ENCODE assay signal across 8 mouse cellular contexts in the genomic region with DNA sequence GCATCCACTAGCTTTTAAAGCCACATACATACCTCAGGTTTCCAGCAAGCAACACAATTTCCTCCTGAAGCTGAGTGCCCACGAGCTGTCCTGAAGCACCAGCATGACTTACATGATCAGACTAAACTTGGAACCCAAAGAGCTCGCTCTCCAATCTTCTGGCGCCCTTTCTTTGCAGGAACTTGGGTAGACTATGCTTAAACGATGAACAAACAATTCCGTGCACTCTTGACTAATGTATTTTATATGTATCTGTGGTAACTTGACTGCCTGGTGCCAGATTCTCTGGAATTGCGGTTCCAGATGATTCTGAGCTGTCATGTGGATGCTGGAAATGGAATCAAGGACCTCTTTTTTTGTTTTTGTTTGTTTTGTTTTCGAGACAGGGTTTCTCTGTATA. TPM values are rescaled to one million over a fixed set of nuclear protein-coding genes. Genes with fewer than 3 reads are reported as not detected.
DNase-seq lines count a peak whose midpoint lies in the region; ATAC-seq and TF ChIP-seq lines count a peak whose summit lies in the region.

No protein-coding gene starts in this region.

- H3K36me3 ChIP-seq in erythroblast, embryonic 14.5 days (ENCODE audit: control insufficient read depth) = peaks cover 48% of the 10 kb centered on the region
- peaks cover 45% of the 10 kb centered on the region for H3K36me3 ChIP-seq in forebrain, embryonic 12.5 days (replicated peaks)
- H3K36me3 ChIP-seq in liver, embryonic 14.5 days (replicated peaks; ENCODE audit: control insufficient read depth, insufficient read depth, low read depth) = no peaks in the 10 kb centered on the region; the same call in 1 of the 2 replicates

- no peaks in the 10 kb centered on the region for H3K27me3 ChIP-seq in erythroblast, embryonic 14.5 days (ENCODE audit: control insufficient read depth)
- no peaks in the 10 kb centered on the region for H3K27me3 ChIP-seq in forebrain, embryonic 12.5 days
- H3K27me3 ChIP-seq in liver, embryonic 14.5 days (ENCODE audit: control insufficient read depth, insufficient read depth, low read length) = no peaks in the 10 kb centered on the region

- no peak for TF ChIP-seq POLR2A in lung, adult 2 months (IDR thresholded peaks at IDR 0.05; ENCODE audit: borderline replicate concordance, extremely low read depth, low read depth, low read length)

- ATAC-seq in erythroblast, adult 5-6 weeks (replicated peaks; ENCODE audit: low FRiP score, poor library complexity, severe bottlenecking) = no peak
- no peak for ATAC-seq in forebrain, embryonic 12.5 days (ENCODE audit: low FRiP score)
- no peak for ATAC-seq in liver, embryonic 14.5 days (ENCODE audit: insufficient read depth)

- peak overlapping the region; percentile 89 for H3K27ac ChIP-seq in forebrain, embryonic 12.5 days
- no peak overlapping the region; the same call in 1 of the 2 replicates for H3K27ac ChIP-seq in liver, embryonic 14.5 days

- TF ChIP-seq CTCF in liver, embryonic 14.5 days (IDR thresholded peaks at IDR 0.05; ENCODE audit: low read depth) = no peak
- TF ChIP-seq CTCF in lung, adult 2 months (IDR thresholded peaks at IDR 0.05; ENCODE audit: insufficient read depth, low read length) = no peak

- TF ChIP-seq EP300 in liver, embryonic 14.5 days (IDR thresholded peaks at IDR 0.05; ENCODE audit: low read depth) = no peak

- peak overlapping the region; percentile 95 for H3K4me3 ChIP-seq in erythroblast, embryonic 14.5 days (replicated peaks)
- peak overlapping the region; percentile 69 for H3K4me3 ChIP-seq in forebrain, embryonic 12.5 days (replicated peaks)
- H3K4me3 ChIP-seq in liver, embryonic 14.5 days (ENCODE audit: insufficient read depth in 1 of 2, low read depth in 2 of 2, low read length in 2 of 2) = peak overlapping the region; percentile 73 to 81
- no peak overlapping the region for H3K4me3 ChIP-seq in lung, adult 2 months (replicated peaks; ENCODE audit: extremely low read depth, low read depth, low read length)

- peak overlapping the region; percentile 79 for H3K4me2 ChIP-seq in forebrain, embryonic 12.5 days
- peak overlapping the region; percentile 91 for H3K4me2 ChIP-seq in liver, embryonic 14.5 days (ENCODE audit: low read depth)

- intact Hi-C loops in left cerebral cortex, postnatal 10 days (cut with DNase I) = no loop called here

- H3K4me1 ChIP-seq in erythroblast, embryonic 14.5 days (ENCODE audit: control insufficient read depth) = peaks cover 42% of the 10 kb centered on the region
- H3K4me1 ChIP-seq in forebrain, embryonic 12.5 days = peaks cover 24% of the 10 kb centered on the region
- peaks cover 5 to 11% of the 10 kb centered on the region in 2 experiments; a peak in 3 of 4 replicates for H3K4me1 ChIP-seq in liver, embryonic 14.5 days (replicated peaks; ENCODE audit: control insufficient read depth in 2 of 2, insufficient read depth in 2 of 2, low read length in 1 of 2)
- H3K4me1 ChIP-seq in lung, adult 2 months (ENCODE audit: control insufficient read depth, insufficient read depth, low read length) = no peaks in the 10 kb centered on the region; the same call in 1 of the 2 replicates

- 41% methylated on average over 7 of the region's 7 CpGs for WGBS in forebrain, embryonic 12.5 days
- WGBS in liver, embryonic 14.5 days (ENCODE audit: insufficient replicate concordance) = 22% methylated on average over 7 of the region's 7 CpGs
- 15% methylated on average over 7 of the region's 7 CpGs for WGBS in lung, adult 2 months

- no peaks in the 10 kb centered on the region for H3K9me3 ChIP-seq in erythroblast, embryonic 14.5 days (ENCODE audit: control insufficient read depth, low read length)
- no peaks in the 10 kb centered on the region for H3K9me3 ChIP-seq in forebrain, embryonic 12.5 days
- no peaks in the 10 kb centered on the region for H3K9me3 ChIP-seq in liver, embryonic 14.5 days (ENCODE audit: control insufficient read depth, low read length)

- peak overlapping the region; percentile 74 for H3K9ac ChIP-seq in forebrain, embryonic 12.5 days
- peak overlapping the region; percentile 69 for H3K9ac ChIP-seq in liver, embryonic 14.5 days (replicated peaks)

- peak; percentile 49 for DNase-seq in 3T3-L1 (ENCODE audit: low read depth, low spot score)
- no peak for DNase-seq in liver, embryonic 14.5 days (ENCODE audit: low read depth in 3 of 3, low spot score in 3 of 3)
- no peak for DNase-seq in left cerebral cortex, postnatal 10 days (ENCODE audit: extremely low spot score in 1 of 2, low spot score in 2 of 2)
- DNase-seq in lung, adult 2 months = no peak
- DNase-seq in spleen, postnatal 10 days (ENCODE audit: low spot score in 2 of 2) = no peak

RNA-seq across cellular contexts. Expression of gene Pomt1, which starts 1.0 kb away (rescaled TPM):
- 0.79 and 1.2 TPM in 2 replicates for polyA plus RNA-seq in erythroblast, embryonic 14.5 days (2012)
- 5.0 and 6.0 TPM in 2 replicates for total RNA-seq in erythroblast, adult 5-6 weeks (2015; ENCODE audit: low replicate concordance)
- total RNA-seq in erythroblast, adult 5-6 weeks (2017; ENCODE audit: low replicate concordance) = 3.9 and 10.9 TPM in 2 replicates
- 26.6 and 29.4 TPM in 2 replicates for polyA plus RNA-seq in forebrain, embryonic 12.5 days (2016; fragmentation: Nextera tagmentation; extraction: Ambion mirVana)
- 9.6 and 10.1 TPM in 2 replicates for polyA plus RNA-seq in liver, embryonic 14.5 days (2012; rRNA removed)
- polyA plus RNA-seq in liver, embryonic 14.5 days (2014; fragmentation: Nextera tagmentation; extraction: Ambion mirVana) = 10.1 and 12.1 TPM in 2 replicates
- total RNA-seq in left cerebral cortex, postnatal 10 days (2021) = 10 to 100 TPM; 27.2 to 29.0 TPM
- 17.9 and 21.8 TPM in 2 replicates for polyA plus RNA-seq in lung, adult 2 months (2012; rRNA removed)

RNA-seq across cellular contexts. Expression of gene Uck1, which starts 24.5 kb away (rescaled TPM):
- polyA plus RNA-seq in erythroblast, embryonic 14.5 days (2012) = 2.1 and 2.6 TPM in 2 replicates
- 0.96 and 3.1 TPM in 2 replicates for total RNA-seq in erythroblast, adult 5-6 weeks (2015; ENCODE audit: low replicate concordance)
- total RNA-seq in erythroblast, adult 5-6 weeks (2017; ENCODE audit: low replicate concordance) = 4.0 and 11.6 TPM in 2 replicates
- 76.5 and 78.4 TPM in 2 replicates for polyA plus RNA-seq in forebrain, embryonic 12.5 days (2016; fragmentation: Nextera tagmentation; extraction: Ambion mirVana)
- polyA plus RNA-seq in liver, embryonic 14.5 days (2012; rRNA removed) = 17.7 and 19.8 TPM in 2 replicates
- polyA plus RNA-seq in liver, embryonic 14.5 days (2014; fragmentation: Nextera tagmentation; extraction: Ambion mirVana) = 21.5 and 21.8 TPM in 2 replicates
- 10 to 100 TPM; 65.2 to 74.9 TPM for total RNA-seq in left cerebral cortex, postnatal 10 days (2021)
- 62.8 and 65.4 TPM in 2 replicates for polyA plus RNA-seq in lung, adult 2 months (2012; rRNA removed)

RNA-seq across cellular contexts. Expression of gene Golga2, which starts 51.8 kb away (rescaled TPM):
- polyA plus RNA-seq in erythroblast, embryonic 14.5 days (2012) = 4.1 and 4.4 TPM in 2 replicates
- 6.3 and 11.1 TPM in 2 replicates for total RNA-seq in erythroblast, adult 5-6 weeks (2015; ENCODE audit: low replicate concordance)
- total RNA-seq in erythroblast, adult 5-6 weeks (2017; ENCODE audit: low replicate concordance) = 34.5 and 44.0 TPM in 2 replicates
- polyA plus RNA-seq in forebrain, embryonic 12.5 days (2016; fragmentation: Nextera tagmentation; extraction: Ambion mirVana) = 23.0 and 26.5 TPM in 2 replicates
- 10.0 and 13.0 TPM in 2 replicates for polyA plus RNA-seq in liver, embryonic 14.5 days (2012; rRNA removed)
- polyA plus RNA-seq in liver, embryonic 14.5 days (2014; fragmentation: Nextera tagmentation; extraction: Ambion mirVana) = 6.9 and 7.6 TPM in 2 replicates
- total RNA-seq in left cerebral cortex, postnatal 10 days (2021) = 10 to 100 TPM; 73.6 to 78.6 TPM
- polyA plus RNA-seq in lung, adult 2 months (2012; rRNA removed) = 34.8 and 45.0 TPM in 2 replicates

RNA-seq across cellular contexts. Expression of gene Swi5, which starts 52.4 kb away (rescaled TPM):
- 21.0 and 41.0 TPM in 2 replicates for polyA plus RNA-seq in erythroblast, embryonic 14.5 days (2012)
- 30.4 and 97.8 TPM in 2 replicates for total RNA-seq in erythroblast, adult 5-6 weeks (2015; ENCODE audit: low replicate concordance)
- 76.9 and 89.4 TPM in 2 replicates for total RNA-seq in erythroblast, adult 5-6 weeks (2017; ENCODE audit: low replicate concordance)
- polyA plus RNA-seq in forebrain, embryonic 12.5 days (2016; fragmentation: Nextera tagmentation; extraction: Ambion mirVana) = 391 and 397 TPM in 2 replicates
- polyA plus RNA-seq in liver, embryonic 14.5 days (2012; rRNA removed) = 108 and 130 TPM in 2 replicates
- 100.0 and 105 TPM in 2 replicates for polyA plus RNA-seq in liver, embryonic 14.5 days (2014; fragmentation: Nextera tagmentation; extraction: Ambion mirVana)
- 100 to 1,000 TPM; 233 to 242 TPM for total RNA-seq in left cerebral cortex, postnatal 10 days (2021)
- 110 and 135 TPM in 2 replicates for polyA plus RNA-seq in lung, adult 2 months (2012; rRNA removed)
